Mouse (Mus musculus) brown adipose tissue, adult 24 weeks (tissue): ENCODE results near the gene Ccdc188. TPM values are rescaled to one million over a fixed set of nuclear protein-coding genes. Genes with fewer than 3 reads are reported as not detected.

ENCODE experiments used
- polyA plus RNA-seq: library from polyadenylated mRNA; stranded (reverse); fragments of >200 nt; gene quantifications from 2 replicates; pipeline ENCODE4 v1.2.4, GENCODE M21; 2012; ENCODE audit not compliant: missing spikeins, insufficient read depth, insufficient read length

Ccdc188 gene
- polyA plus RNA-seq, 1 experiment, result not detected

Other genes starting within 250 kb of the Ccdc188 start
- not detected in 2 replicates for gene Vpreb2, start 237.5 kb upstream of the Ccdc188 start, polyA plus RNA-seq
- gene Dgcr6, start 165.0 kb upstream of the Ccdc188 start, polyA plus RNA-seq, result 125 and 134 TPM in 2 replicates
- 14.8 and 27.5 TPM in 2 replicates for gene Prodh, start 127.7 kb upstream of the Ccdc188 start, polyA plus RNA-seq
- gene Rtn4r, start 90.2 kb upstream of the Ccdc188 start, polyA plus RNA-seq, result not detected in 2 replicates
- gene Zdhhc8, start 17.3 kb downstream of the Ccdc188 start, polyA plus RNA-seq, result 4.9 and 5.1 TPM in 2 replicates
- gene Trmt2a, start 30.8 kb downstream of the Ccdc188 start, polyA plus RNA-seq, result 18.1 and 23.3 TPM in 2 replicates
- gene Ranbp1, start 30.9 kb downstream of the Ccdc188 start, polyA plus RNA-seq, result 85.5 and 92.7 TPM in 2 replicates
- not detected in 2 replicates for gene Gm49776, start 40.4 kb downstream of the Ccdc188 start, polyA plus RNA-seq
- 4.8 and 4.9 TPM in 2 replicates for gene Dgcr8, start 71.4 kb downstream of the Ccdc188 start, polyA plus RNA-seq
- gene Tango2, start 130.2 kb downstream of the Ccdc188 start, polyA plus RNA-seq, result 23.5 and 26.3 TPM in 2 replicates
- 3.8 and 4.7 TPM in 2 replicates for gene Arvcf, start 130.3 kb downstream of the Ccdc188 start, polyA plus RNA-seq
- 77.6 and 92.5 TPM in 2 replicates for gene Txnrd2, start 208.5 kb downstream of the Ccdc188 start, polyA plus RNA-seq
- 452 and 497 TPM in 2 replicates for gene Comt, start 209.0 kb downstream of the Ccdc188 start, polyA plus RNA-seq